Mouse (Mus musculus) left cerebral cortex, postnatal 25 days (tissue): ENCODE results near the gene H2al1i. TPM values are rescaled to one million over a fixed set of nuclear protein-coding genes. Genes with fewer than 3 reads are reported as not detected.
A peak's percentile ranks its signal among the peaks of the same experiment; 100 is the strongest.
"Not testable (repeated sequence)": the region's sequence is repeated elsewhere in the genome, so short reads cannot be mapped to it uniquely, and the experiment has no call there.

Source experiments
- DNase-seq, 2 experiments: peaks; one replicate each; pipeline ENCODE4 v3.0.0; 2022; ENCODE audit warnings: low spot score in 2 of 2, mixed read lengths in 1 of 2
- intact Hi-C: fragments of 180-260 bp; cut with DNase I; formaldehyde crosslinking; loops from one replicate; pipeline ENCODE4 v1.15.1; 2025
- total RNA-seq, 2 experiments: library from RNA; stranded (reverse); gene quantifications; 2 replicates each; pipeline ENCODE4 v1.2.3; 2021

Gene H2al1i
- not detected for total RNA-seq

GRCm38 (mm10) chrX:11324359-11324758 lies at the start of gene H2al1i:
H2al1i (plus strand) TSS chrX:11324659.
- DNase-seq, intact Hi-C loops: not testable (repeated sequence)

- DNase-seq = no peak
- intact Hi-C loops = no loop called here
Measured at GRCm38 (mm10) chrX:11277083-11277482, 47.4 kb upstream of the H2al1i start.

GRCm38 (mm10) chrX:11280741-11281140 lies 43.7 kb upstream of the H2al1i start:
- DNase-seq = peak in 1 of 2 experiments; percentile 27
- intact Hi-C loops = no loop called here

- DNase-seq = no peak
- intact Hi-C loops = no loop called here
Measured at GRCm38 (mm10) chrX:11288306-11288882, 36.1 kb upstream of the H2al1i start.

- intact Hi-C loops = no loop called here
- DNase-seq = no peak
Measured at GRCm38 (mm10) chrX:11289244-11289643, 35.2 kb upstream of the H2al1i start.

- DNase-seq, intact Hi-C loops: not testable (repeated sequence)
Measured at GRCm38 (mm10) chrX:11298957-11299356, 25.5 kb upstream of the H2al1i start, which contains the start of gene H2al1a. H2al1a (plus strand) TSS chrX:11299257.

GRCm38 (mm10) chrX:11302132-11302531 lies 22.3 kb upstream of the H2al1i start, which contains the start of gene H2al1b:
H2al1b (plus strand) TSS chrX:11302432.
- DNase-seq, intact Hi-C loops: not testable (repeated sequence)

- DNase-seq, intact Hi-C loops: not testable (repeated sequence)
Measured at GRCm38 (mm10) chrX:11305355-11305754, 19.1 kb upstream of the H2al1i start, which contains the start of gene H2al1c. H2al1c (plus strand) TSS chrX:11305655.

- intact Hi-C loops = not testable (repeated sequence)
Measured at GRCm38 (mm10) chrX:11308524-11308923, 15.9 kb upstream of the H2al1i start, which contains the start of gene H2al1d. H2al1d (plus strand) TSS chrX:11308824.

GRCm38 (mm10) chrX:11311634-11312033 lies 12.8 kb upstream of the H2al1i start, which contains the start of gene H2al1e:
H2al1e (plus strand) TSS chrX:11311934.
- DNase-seq, intact Hi-C loops: not testable (repeated sequence)

More at GRCm38 (mm10) chrX:11308524-11308923, 15.9 kb upstream of the H2al1i start, which contains the start of gene H2al1d:
- DNase-seq = not testable (repeated sequence)

- DNase-seq, intact Hi-C loops: not testable (repeated sequence)
Measured at GRCm38 (mm10) chrX:11314858-11315257, 9.6 kb upstream of the H2al1i start, which contains the start of gene H2al1f. H2al1f (plus strand) TSS chrX:11315158.

GRCm38 (mm10) chrX:11317956-11318355 lies 6.5 kb upstream of the H2al1i start, which contains the start of gene H2al1g:
H2al1g (plus strand) TSS chrX:11318256.
- DNase-seq, intact Hi-C loops: not testable (repeated sequence)

GRCm38 (mm10) chrX:11321192-11321591 lies 3.3 kb upstream of the H2al1i start, which contains the start of gene H2al1h:
H2al1h (plus strand) TSS chrX:11321492.
- DNase-seq = not testable (repeated sequence)

GRCm38 (mm10) chrX:11327522-11327921 lies 3.1 kb downstream of the H2al1i start, which contains the start of gene H2al1j:
H2al1j (plus strand) TSS chrX:11327822.
- intact Hi-C loops, DNase-seq: not testable (repeated sequence)

More at GRCm38 (mm10) chrX:11321192-11321591, 3.3 kb upstream of the H2al1i start, which contains the start of gene H2al1h:
- intact Hi-C loops = not testable (repeated sequence)

- intact Hi-C loops = no loop called here
Measured at GRCm38 (mm10) chrX:11345762-11346161, 21.3 kb downstream of the H2al1i start.

GRCm38 (mm10) chrX:11346756-11347155 lies 22.3 kb downstream of the H2al1i start:
- intact Hi-C loops = no loop called here
- no peak for DNase-seq

More at GRCm38 (mm10) chrX:11345762-11346161, 21.3 kb downstream of the H2al1i start:
- peak in 1 of 2 experiments; percentile 6 for DNase-seq

- intact Hi-C loops = no loop called here
- DNase-seq = no peak
Measured at GRCm38 (mm10) chrX:11360823-11361222, 36.4 kb downstream of the H2al1i start.

GRCm38 (mm10) chrX:11361261-11361660 lies 36.8 kb downstream of the H2al1i start:
- intact Hi-C loops = no loop called here
- no peak for DNase-seq

GRCm38 (mm10) chrX:11363890-11364289 lies 39.4 kb downstream of the H2al1i start:
- intact Hi-C loops = no loop called here
- DNase-seq = no peak

- DNase-seq = no peak
- intact Hi-C loops = no loop called here
Measured at GRCm38 (mm10) chrX:11365151-11365550, 40.7 kb downstream of the H2al1i start.
